Mouse (Mus musculus): ENCODE measurements at regions not wholly inside any gene's neighbourhood (a gene's known extent, or its start where the extent isn't known, plus 50 kb on each side); places are given as distances from the start of the nearest gene placed in this dataset.

GRCm38 (mm10) chr3:144257196-144257595 lies 52.2 kb upstream of the Lmo4 start:
- no peak for DNase-seq (ENCODE audit: extremely low spot score in 1 of 2, low spot score in 1 of 2)

GRCm38 (mm10) chr3:144255596-144256550 lies 50.9 kb upstream of the Lmo4 start:
- DNase-seq (ENCODE audit: extremely low spot score in 1 of 2, low spot score in 1 of 2): no peak
